In genomic region chr14:21999588-21999987, GRCm38 (mm10) we compare ENCODE assay signal across 19 mouse cellular contexts. TPM values are rescaled to one million over a fixed set of nuclear protein-coding genes. Genes with fewer than 3 reads are reported as not detected.
A peak's percentile ranks its signal among the peaks of the same experiment; 100 is the strongest.
DNase-seq lines count a peak whose midpoint lies in the region; ATAC-seq and TF ChIP-seq lines count a peak whose summit lies in the region.
"Had no signal": no experiment of that assay in that cellular context is flagged by ENCODE, and none has a peak within 500 bp of the region (broad histone marks: within the 10 kb centered on the region; RNA-seq: fewer than 3 reads in every experiment).

No protein-coding gene starts in this region.

- H3K4me2 ChIP-seq in lung, postnatal 0 days (replicated peaks; ENCODE audit: low read depth, low read length): no peak overlapping the region
- H3K4me2 ChIP-seq: embryonic facial prominence, embryonic 13.5 days; forebrain, embryonic 13.5 days; heart, embryonic 13.5 days; hindbrain, embryonic 12.5 days had no signal

- TF ChIP-seq EP300 in lung, postnatal 0 days (IDR thresholded peaks at IDR 0.05): no peak

- H3K27me3 ChIP-seq in lung, postnatal 0 days (replicated peaks; ENCODE audit: insufficient read depth, low read length): no peaks in the 10 kb centered on the region

- WGBS in lung, postnatal 0 days: 91% methylated on average over 4 of the region's 4 CpGs
- 28% methylated on average over 4 of the region's 4 CpGs for WGBS in macrophage (ENCODE audit: missing documents)

- no peaks in the 10 kb centered on the region for H3K79me2 ChIP-seq in macrophage (ENCODE audit: inconsistent target)

- peak; percentile 2; the same call in 1 of the 2 replicates for ATAC-seq in lung, postnatal 0 days
- ATAC-seq in monocyte, adult 5-6 weeks (replicated peaks; ENCODE audit: insufficient number of reproducible peaks, low FRiP score, low TSS enrichment, poor library complexity, severe bottlenecking): peak; percentile 92
- ATAC-seq: forebrain, embryonic 13.5 days; forebrain, postnatal 0 days; hindbrain, embryonic 16.5 days had no signal

- no peak for TF ChIP-seq POLR2A in bone marrow macrophage, adult 2 months (IDR thresholded peaks at IDR 0.05; ENCODE audit: borderline replicate concordance, low read depth, low read length)

- H3K27ac ChIP-seq in lung, postnatal 0 days (ENCODE audit: low read length): no peak overlapping the region
- peak overlapping the region; percentile 64 for H3K27ac ChIP-seq in bone marrow macrophage, adult 2 months (ENCODE audit: insufficient read depth, low read depth, low read length)
- H3K27ac ChIP-seq in macrophage: peak overlapping the region; percentile 32
- H3K27ac ChIP-seq: embryonic facial prominence, embryonic 13.5 days; forebrain, embryonic 13.5 days; heart, embryonic 13.5 days; hindbrain, embryonic 12.5 days had no signal

- H3K36me3 ChIP-seq in lung, postnatal 0 days (ENCODE audit: insufficient read depth, low read length): no peaks in the 10 kb centered on the region
- no peaks in the 10 kb centered on the region for H3K36me3 ChIP-seq in macrophage (ENCODE audit: inconsistent target)
- H3K36me3 ChIP-seq: embryonic facial prominence, embryonic 13.5 days; heart, embryonic 13.5 days; hindbrain, embryonic 12.5 days had no signal

- no peaks in the 10 kb centered on the region for H3K9me3 ChIP-seq in lung, postnatal 0 days (ENCODE audit: low read length)
- H3K9me3 ChIP-seq: embryonic facial prominence, embryonic 13.5 days; forebrain, embryonic 13.5 days; heart, embryonic 13.5 days; hindbrain, embryonic 12.5 days had no signal

- peaks cover 7% of the 10 kb centered on the region for H3K4me1 ChIP-seq in lung, postnatal 0 days (ENCODE audit: insufficient read depth, low read depth, low read length)
- peaks cover 13% of the 10 kb centered on the region for H3K4me1 ChIP-seq in bone marrow macrophage, adult 2 months (ENCODE audit: control insufficient read depth, insufficient read depth, low read length)

- peak; percentile 42 for DNase-seq in lung, postnatal 0 days (ENCODE audit: low spot score)
- DNase-seq in lung, postnatal 25 days (ENCODE audit: low spot score): no peak
- DNase-seq in layer of hippocampus, postnatal 36 days: no peak
- no peak for DNase-seq in yolk sac, embryonic 10.5 days (ENCODE audit: low spot score)
- DNase-seq: adrenal gland, postnatal 10 days; cerebellum, adult 11-12 months; cerebellum, adult 9-10 months; cerebellum, postnatal 25 days; forebrain, postnatal 0 days; gastrocnemius, postnatal 14 days; heart, postnatal 4 days had no signal

- no peak for TF ChIP-seq CTCF in lung, postnatal 0 days (IDR thresholded peaks at IDR 0.05)
- TF ChIP-seq CTCF in bone marrow macrophage, adult 2 months (IDR thresholded peaks at IDR 0.05; ENCODE audit: low read depth, low read length): no peak

- no peak overlapping the region for H3K4me3 ChIP-seq in lung, postnatal 0 days (ENCODE audit: low read depth, low read length)
- H3K4me3 ChIP-seq in bone marrow macrophage, adult 2 months (ENCODE audit: insufficient read depth, low read length): no peak overlapping the region
- no peak overlapping the region for H3K4me3 ChIP-seq in macrophage (ENCODE audit: inconsistent target)
- H3K4me3 ChIP-seq: embryonic facial prominence, embryonic 13.5 days; forebrain, embryonic 13.5 days; heart, embryonic 13.5 days; hindbrain, embryonic 12.5 days had no signal

- H3K9ac ChIP-seq in lung, postnatal 0 days (replicated peaks; ENCODE audit: low read depth): no peak overlapping the region
- H3K9ac ChIP-seq: embryonic facial prominence, embryonic 13.5 days; forebrain, embryonic 13.5 days; forebrain, postnatal 0 days; heart, embryonic 13.5 days; hindbrain, embryonic 12.5 days had no signal

RNA-seq across cellular contexts. Expression of gene Zfp503, which starts 10.2 kb away (rescaled TPM):
- polyA plus RNA-seq in lung, postnatal 0 days (2015; fragmentation: Nextera tagmentation; extraction: Ambion mirVana): 16.7 and 18.6 TPM in 2 replicates
- 0.76 and 1.0 TPM in 2 replicates for polyA plus RNA-seq in bone marrow macrophage, adult 2 months (2012; ENCODE audit: insufficient read depth, insufficient read length, missing spikeins)
- total RNA-seq in macrophage (2018; cell fraction: chromatin; rRNA removed): 1 to 10 TPM in 3 of 26 experiments, under 1 TPM in 19, not detected in 4; 0.17 to 4.1 (median 0.44) TPM
- total RNA-seq in macrophage (2018; cell fraction: cytosol; rRNA removed): 1 to 10 TPM in 7 of 26 experiments, under 1 TPM in 19; 0.23 to 1.5 (median 0.92) TPM
- total RNA-seq in macrophage (2018; cell fraction: nucleus; rRNA removed): 1 to 10 TPM in 9 of 26 experiments, under 1 TPM in 15, not detected in 2; 0.19 to 2.2 (median 0.78) TPM
- 0.62 to 1.4 TPM (median 0.96 TPM) in 3 replicates for polyA plus RNA-seq in macrophage (2018)
- 0.38 to 0.64 TPM (median 0.58 TPM) in 3 replicates for total RNA-seq in monocyte, adult 5-6 weeks (2017)
- 1 to 10 TPM; 2.8 to 3.0 TPM for total RNA-seq in layer of hippocampus, postnatal 36 days (2021)

RNA-seq across cellular contexts. Expression of gene Lrmda, which starts 19.9 kb away (rescaled TPM):
- 0.86 and 1.6 TPM in 2 replicates for polyA plus RNA-seq in lung, postnatal 0 days (2015; fragmentation: Nextera tagmentation; extraction: Ambion mirVana)
- 18.3 and 20.1 TPM in 2 replicates for polyA plus RNA-seq in bone marrow macrophage, adult 2 months (2012; ENCODE audit: insufficient read depth, insufficient read length, missing spikeins)
- 100 to 1,000 TPM; 118 to 408 (median 284) TPM for total RNA-seq in macrophage (2018; cell fraction: chromatin; rRNA removed)
- total RNA-seq in macrophage (2018; cell fraction: cytosol; rRNA removed): 10 to 100 TPM; 22.7 to 54.5 (median 35.5) TPM
- total RNA-seq in macrophage (2018; cell fraction: nucleus; rRNA removed): 100 to 1,000 TPM in 24 of 26 experiments, 10 to 100 TPM in 2; 84.1 to 205 (median 139) TPM
- polyA plus RNA-seq in macrophage (2018): 18.1 to 23.7 TPM (median 19.6 TPM) in 3 replicates
- total RNA-seq in monocyte, adult 5-6 weeks (2017): 6.4 to 20.3 TPM (median 10.3 TPM) in 3 replicates
- 1 to 10 TPM in 1 of 2 experiments, under 1 TPM in 1; 0.87 to 1.0 TPM for total RNA-seq in layer of hippocampus, postnatal 36 days (2021)
- total RNA-seq: forebrain, postnatal 0 days had no signal
- polyA plus RNA-seq: forebrain, embryonic 13.5 days had no signal
